Mouse (Mus musculus): ENCODE measurements around the gene Gm9833.

GRCm38 (mm10) chr3:10085396-10086119 is 2.4 kb upstream of the Gm9833 start:
- TF ChIP-seq CTCF (conservative IDR thresholded peaks at IDR 0.05 in 1 of 2, IDR thresholded peaks at IDR 0.05 in 1 of 2; ENCODE audit: low read depth in 2 of 2, low read length in 2 of 2) (no peak), UBTF (IDR thresholded peaks at IDR 0.05; ENCODE audit: low read depth, low read length) (no peak), ZNF384 (IDR thresholded peaks at IDR 0.05; ENCODE audit: low read depth, low read length) (no peak), POLR2A (IDR thresholded peaks at IDR 0.05; ENCODE audit: low read depth, low read length) (no peak), CHD1 (IDR thresholded peaks at IDR 0.05; ENCODE audit: low read depth, low read length) (no peak), MAX (IDR thresholded peaks at IDR 0.05; ENCODE audit: low read length) (no peak), SIN3A (IDR thresholded peaks at IDR 0.05; ENCODE audit: low read length) (no peak), ZC3H11A (IDR thresholded peaks at IDR 0.05; ENCODE audit: low read depth, low read length) (no peak), MAFK (IDR thresholded peaks at IDR 0.05; ENCODE audit: insufficient replicate concordance, low read length) (no peak), E2F4 (IDR thresholded peaks at IDR 0.05; ENCODE audit: insufficient replicate concordance, low read depth, low read length) (no peak)

Data from CH12.LX (cell line).